Mouse (Mus musculus): ENCODE measurements around the gene Tent5a. TPM values are rescaled to one million over a fixed set of nuclear protein-coding genes. Genes with fewer than 3 reads are reported as not detected.

Gene Tent5a
- total and polyA plus RNA-seq, 3 experiments: 7.0 to 15.2 TPM; not detected in 1

GRCm38 (mm10) chr9:85274114-85274513, 53.0 kb downstream of the Tent5a start:
- no peak overlapping the region for H3K4me3 ChIP-seq (ENCODE audit: control insufficient read depth in 1 of 2, insufficient read depth in 1 of 2, low read depth in 2 of 2, low read length in 2 of 2)
- no peaks in the 10 kb centered on the region for H3K36me3 ChIP-seq (ENCODE audit: control insufficient read depth in 1 of 2, insufficient read depth in 2 of 2, low read length in 2 of 2)
- no peaks in the 10 kb centered on the region for H3K79me2 ChIP-seq (ENCODE audit: control insufficient read depth, insufficient read depth, low read length, poor library complexity)
- H3K9me3 ChIP-seq (replicated peaks; ENCODE audit: insufficient read depth, low read length): no peaks in the 10 kb centered on the region
- no peak overlapping the region for H3K9ac ChIP-seq (ENCODE audit: control insufficient read depth, low read depth, low read length, poor library complexity, severe bottlenecking)
- no peak for TF ChIP-seq CHD2 (IDR thresholded peaks at IDR 0.05; ENCODE audit: low read length)
- no peak for TF ChIP-seq MAZ (IDR thresholded peaks at IDR 0.05; ENCODE audit: low read depth, low read length)
- TF ChIP-seq MEF2A (IDR thresholded peaks at IDR 0.05; ENCODE audit: extremely low read depth, insufficient replicate concordance, low read depth, low read length, poor library complexity, severe bottlenecking): no peak
- no peak for TF ChIP-seq USF1 (IDR thresholded peaks at IDR 0.05; ENCODE audit: low read depth, low read length)
- TF ChIP-seq E2F4 (IDR thresholded peaks at IDR 0.05; ENCODE audit: borderline replicate concordance, low read depth, low read length): no peak
- TF ChIP-seq POLR2A (IDR thresholded peaks at IDR 0.05; ENCODE audit: control insufficient read depth in 1 of 2, insufficient read depth in 1 of 2, low read depth in 1 of 2, low read length in 2 of 2, poor library complexity in 1 of 2): no peak
- TF ChIP-seq ZKSCAN1 (IDR thresholded peaks at IDR 0.05; ENCODE audit: low read depth, low read length): no peak
- TF ChIP-seq RAD21 (IDR thresholded peaks at IDR 0.05; ENCODE audit: low read depth, low read length): no peak
- TF ChIP-seq ZNF384 (IDR thresholded peaks at IDR 0.05; ENCODE audit: low read depth, low read length): no peak
- no peak for TF ChIP-seq MAFK (IDR thresholded peaks at IDR 0.05; ENCODE audit: borderline replicate concordance, low read depth, low read length)
- no peak for TF ChIP-seq RCOR1 (IDR thresholded peaks at IDR 0.05; ENCODE audit: low read depth, low read length)
- no peak for TF ChIP-seq BHLHE40 (IDR thresholded peaks at IDR 0.05; ENCODE audit: borderline replicate concordance, low read depth, low read length)
- TF ChIP-seq TCF12 (IDR thresholded peaks at IDR 0.05; ENCODE audit: low read depth, low read length): no peak
- no peak for TF ChIP-seq ETS1 (IDR thresholded peaks at IDR 0.05; ENCODE audit: low read depth, low read length)
- TF ChIP-seq MYC (IDR thresholded peaks at IDR 0.05; ENCODE audit: low read depth, low read length): no peak
- TF ChIP-seq NELFE (IDR thresholded peaks at IDR 0.05; ENCODE audit: low read depth, low read length): no peak
- no peak for TF ChIP-seq UBTF (IDR thresholded peaks at IDR 0.05; ENCODE audit: borderline replicate concordance, insufficient read depth, low read depth, low read length)
- TF ChIP-seq CTCF (IDR thresholded peaks at IDR 0.05 in 2 of 3, conservative IDR thresholded peaks at IDR 0.05 in 1 of 3; ENCODE audit: control insufficient read depth in 1 of 3, insufficient read depth in 1 of 3, low read depth in 2 of 3, low read length in 3 of 3, poor library complexity in 1 of 3, severe bottlenecking in 1 of 3): no peak
- no peak for DNase-seq (ENCODE audit: low read depth, low spot score)
- no peak overlapping the region for H3K27ac ChIP-seq (ENCODE audit: control insufficient read depth, low read depth, low read length)
- no peaks in the 10 kb centered on the region for H3K4me1 ChIP-seq (ENCODE audit: control insufficient read depth in 1 of 2, insufficient read depth in 2 of 2, low read length in 2 of 2)
- H3K27me3 ChIP-seq (ENCODE audit: control insufficient read depth in 1 of 2, insufficient read depth in 2 of 2, low read length in 2 of 2): no peaks in the 10 kb centered on the region

Other genes starting within 250 kb of the Tent5a start
- not detected in 2 replicates for gene Gm11114, start 14.6 kb downstream of the Tent5a start, total RNA-seq (2012; rRNA removed)
- gene Gm11114, start 14.6 kb downstream of the Tent5a start, polyA plus RNA-seq (2012; ENCODE audit: insufficient read depth in 1 of 2, insufficient read length in 2 of 2, low read depth in 1 of 2, low replicate concordance in 2 of 2, missing spikeins in 1 of 2): not detected

Data from MEL (cell line).